Mouse (Mus musculus) bone marrow, adult 2 months (tissue): Measurements from ENCODE around the gene H3f3a.

Source experiments
- CTCF ChIP-seq: fragments of 200-500 bp; IDR thresholded peaks from 2 replicates; pipeline ENCODE4 v1.5.1; 2011; ENCODE audit warnings: low read length, control low read depth; ENCODE audit not compliant: control insufficient read depth, insufficient read depth
- POLR2A ChIP-seq: fragments of 200-500 bp; IDR thresholded peaks from 2 replicates; pipeline ENCODE4 v1.6.1; 2011; ENCODE audit warnings: low read depth, mild to moderate bottlenecking, control low read depth, low read length, borderline replicate concordance; ENCODE audit not compliant: control insufficient read depth

DNA sequence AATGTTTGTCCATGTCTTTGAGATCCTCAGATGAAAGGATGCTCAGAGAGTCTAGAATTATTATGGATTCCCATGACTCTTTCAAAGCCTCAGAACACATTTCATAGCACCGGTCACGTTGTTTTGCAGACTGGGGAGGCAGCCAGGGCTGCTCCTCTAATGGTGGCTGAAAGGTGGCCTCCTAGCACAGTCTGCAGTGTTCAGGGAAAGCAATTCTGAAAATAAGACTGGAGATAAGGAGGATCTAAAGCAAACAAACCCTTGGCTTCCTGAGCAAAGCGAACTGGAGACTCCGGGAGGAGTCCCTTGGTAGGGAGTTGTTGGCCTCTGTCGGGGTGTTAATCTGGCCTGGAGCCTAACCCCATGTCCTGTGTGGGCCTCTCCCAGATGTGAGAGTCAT, 23.4 kb upstream of the H3f3a start:
- TF ChIP-seq CTCF = no peak
- no peak for TF ChIP-seq POLR2A
